Mouse (Mus musculus): ENCODE data around the gene Nr2c1. TPM values are rescaled to one million over a fixed set of nuclear protein-coding genes. Genes with fewer than 3 reads are reported as not detected.

The Nr2c1 gene
- polyA plus RNA-seq, 1 experiment from 2014 or later = 7.0 TPM

DNA sequence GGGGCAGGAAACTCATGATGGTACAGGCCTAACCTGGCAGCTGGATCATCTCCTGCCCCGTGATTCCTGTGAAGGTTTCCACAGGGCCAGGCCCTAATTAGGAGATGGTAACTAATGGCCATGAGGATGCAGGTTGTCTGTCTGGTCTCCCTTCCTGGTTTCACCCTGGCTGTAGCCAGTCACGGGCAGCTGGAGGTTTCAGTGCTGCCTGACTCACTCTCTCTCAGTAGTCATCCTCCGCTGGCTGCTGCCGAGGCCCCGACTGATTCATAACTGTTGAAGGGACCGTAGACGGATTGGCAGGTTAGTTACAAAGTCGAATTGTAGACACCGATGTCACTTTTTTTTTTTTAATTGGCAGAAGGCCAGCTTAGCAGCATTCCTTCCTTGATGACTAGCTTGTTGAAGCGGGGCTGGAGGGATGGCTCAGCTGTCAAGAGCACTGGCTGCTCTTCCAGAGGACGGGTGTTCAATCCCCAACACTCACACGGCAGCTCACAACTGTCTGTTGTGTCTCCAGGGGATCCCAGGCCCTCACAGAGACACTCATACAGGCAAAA, 31.0 kb upstream of the Nr2c1 start:
- Histone ChIP-seq H3K4me1 (replicated peaks; ENCODE audit: control insufficient read depth, insufficient read depth, low read length) (no peaks in the 10 kb centered on the region), H3K4me3 (replicated peaks; ENCODE audit: low read length) (no peak overlapping the region), H3K36me3 (replicated peaks; ENCODE audit: control insufficient read depth, insufficient read depth) (no peaks in the 10 kb centered on the region), H3K4me2 (replicated peaks) (no peak overlapping the region), H3K27ac (no peak overlapping the region), H3K9ac (no peak overlapping the region), H3K9me3 (ENCODE audit: control insufficient read depth, low read length) (no peaks in the 10 kb centered on the region), H3K27me3 (ENCODE audit: control insufficient read depth, insufficient read depth, low read length) (no peaks in the 10 kb centered on the region)
- 77% methylated on average over 12 of the region's 12 CpGs for WGBS
- ATAC-seq (ENCODE audit: low FRiP score) = no peak
- no peak for DNase-seq (ENCODE audit: low spot score)

DNA sequence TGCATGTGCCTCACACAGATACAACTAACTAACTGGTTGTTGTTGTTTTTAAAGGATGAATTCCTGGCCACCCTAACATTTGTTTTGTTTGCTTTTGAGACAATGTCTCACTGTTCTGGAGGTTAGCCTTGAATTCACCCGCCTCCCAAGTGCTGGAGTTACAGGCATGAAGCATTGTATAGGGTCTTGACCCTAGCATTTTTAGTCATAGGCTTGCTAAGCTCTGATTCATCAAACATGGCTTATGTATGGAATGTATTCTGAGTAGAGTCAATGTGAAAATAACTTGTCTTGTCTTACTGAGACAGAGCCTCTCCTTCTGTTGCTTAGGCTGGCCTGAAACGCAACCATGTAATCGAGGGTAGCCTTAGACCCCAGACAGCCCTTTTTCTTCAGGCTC, 29.9 kb upstream of the Nr2c1 start:
- H3K36me3 ChIP-seq (replicated peaks; ENCODE audit: control insufficient read depth, insufficient read depth) = no peaks in the 10 kb centered on the region
- ATAC-seq (ENCODE audit: low FRiP score) = no peak
- WGBS = 90% methylated on average over 3 of the region's 3 CpGs

DNA sequence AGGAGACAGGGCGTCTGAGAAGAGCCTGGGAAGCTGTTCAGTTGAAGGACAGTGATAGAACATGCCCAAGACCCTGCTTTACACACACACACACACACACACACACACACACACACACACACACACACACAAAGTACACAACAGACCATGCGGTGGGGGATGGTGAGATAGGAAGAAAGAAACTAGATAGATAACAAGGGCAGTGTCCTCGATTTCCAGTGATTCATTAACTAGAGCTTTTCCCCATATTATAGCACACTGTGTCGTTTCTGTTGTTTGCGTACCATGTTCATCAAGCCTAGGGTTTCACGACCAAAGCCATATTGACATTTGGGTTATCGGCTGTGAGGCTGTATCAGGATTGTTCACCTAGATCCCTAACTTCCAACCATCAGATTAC, 28.8 kb upstream of the Nr2c1 start:
- Histone ChIP-seq H3K27me3 (ENCODE audit: control insufficient read depth, insufficient read depth, low read length) (no peaks in the 10 kb centered on the region), H3K27ac (no peak overlapping the region), H3K9ac (no peak overlapping the region), H3K36me3 (replicated peaks; ENCODE audit: control insufficient read depth, insufficient read depth) (no peaks in the 10 kb centered on the region), H3K4me2 (replicated peaks) (no peak overlapping the region), H3K4me1 (replicated peaks; ENCODE audit: control insufficient read depth, insufficient read depth, low read length) (no peaks in the 10 kb centered on the region), H3K9me3 (ENCODE audit: control insufficient read depth, low read length) (no peaks in the 10 kb centered on the region), H3K4me3 (replicated peaks; ENCODE audit: low read length) (no peak overlapping the region)
- DNase-seq (ENCODE audit: low spot score) (no peak), ATAC-seq (ENCODE audit: low FRiP score) (no peak)
- WGBS = 96% methylated on average over 7 of the region's 7 CpGs

More for the DNA sequence above, 29.9 kb upstream of the Nr2c1 start:
- H3K9ac ChIP-seq = no peak overlapping the region
- H3K27me3 ChIP-seq (ENCODE audit: control insufficient read depth, insufficient read depth, low read length) = no peaks in the 10 kb centered on the region
- H3K4me2 ChIP-seq (replicated peaks) = no peak overlapping the region
- no peak overlapping the region for H3K4me3 ChIP-seq (replicated peaks; ENCODE audit: low read length)
- H3K4me1 ChIP-seq (replicated peaks; ENCODE audit: control insufficient read depth, insufficient read depth, low read length) = no peaks in the 10 kb centered on the region
- H3K27ac ChIP-seq = no peak overlapping the region
- no peak for DNase-seq (ENCODE audit: low spot score)
- H3K9me3 ChIP-seq (ENCODE audit: control insufficient read depth, low read length) = no peaks in the 10 kb centered on the region

DNA sequence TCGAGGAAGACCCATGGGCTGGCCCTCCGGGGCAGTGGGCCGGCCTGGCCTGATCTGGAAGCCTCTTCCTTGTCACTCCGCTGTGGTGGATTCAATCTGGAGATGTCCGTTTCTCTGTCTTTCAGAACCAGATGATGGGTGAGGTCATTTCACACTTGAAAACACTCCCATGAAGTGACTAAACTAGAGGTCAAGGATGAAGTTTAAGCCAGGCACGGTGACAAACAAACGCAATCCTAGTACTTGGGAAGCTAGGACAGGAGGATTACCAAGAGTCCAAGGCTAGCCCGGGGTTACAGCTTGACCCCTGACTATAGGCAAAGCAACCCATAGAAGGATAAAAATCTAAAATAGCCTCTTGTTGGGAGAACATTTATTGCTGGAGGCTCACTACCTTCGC, 27.1 kb upstream of the Nr2c1 start:
- Histone ChIP-seq H3K4me1 (replicated peaks; ENCODE audit: control insufficient read depth, insufficient read depth, low read length) (no peaks in the 10 kb centered on the region), H3K27ac (no peak overlapping the region), H3K9ac (no peak overlapping the region), H3K4me2 (replicated peaks) (no peak overlapping the region), H3K36me3 (replicated peaks; ENCODE audit: control insufficient read depth, insufficient read depth) (no peaks in the 10 kb centered on the region), H3K27me3 (ENCODE audit: control insufficient read depth, insufficient read depth, low read length) (no peaks in the 10 kb centered on the region), H3K4me3 (replicated peaks; ENCODE audit: low read length) (no peak overlapping the region), H3K9me3 (ENCODE audit: control insufficient read depth, low read length) (no peaks in the 10 kb centered on the region)
- 94% methylated on average over 9 of the region's 9 CpGs for WGBS
- no peak for ATAC-seq (ENCODE audit: low FRiP score)
- DNase-seq (ENCODE audit: low spot score) = no peak

DNA sequence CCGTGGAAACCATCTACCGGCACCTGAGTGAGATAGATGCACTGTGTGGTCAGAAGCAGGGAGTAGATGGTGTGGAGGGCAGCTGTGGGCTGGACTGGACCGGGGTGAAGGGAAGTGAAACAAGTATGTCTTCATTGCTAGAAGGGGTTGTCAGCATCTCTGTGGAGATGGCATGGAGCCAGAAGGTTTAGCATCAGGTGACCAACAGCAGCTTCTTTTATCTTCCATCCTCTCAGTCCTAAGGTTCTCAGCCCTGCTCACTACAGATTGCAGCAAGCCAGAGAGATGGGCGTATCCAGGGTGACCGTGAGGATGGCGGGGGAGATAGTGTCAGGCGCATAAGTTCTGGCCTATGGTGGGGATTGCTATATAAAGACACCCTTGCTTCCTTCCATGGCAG, 25.2 kb upstream of the Nr2c1 start:
- H3K4me2 ChIP-seq (replicated peaks) = no peak overlapping the region
- WGBS = 95% methylated on average over 7 of the region's 7 CpGs
- no peak overlapping the region for H3K9ac ChIP-seq
- no peaks in the 10 kb centered on the region for H3K4me1 ChIP-seq (replicated peaks; ENCODE audit: control insufficient read depth, insufficient read depth, low read length)
- DNase-seq (ENCODE audit: low spot score) (no peak), ATAC-seq (ENCODE audit: low FRiP score) (no peak)
- H3K36me3 ChIP-seq (replicated peaks; ENCODE audit: control insufficient read depth, insufficient read depth) = no peaks in the 10 kb centered on the region
- no peak overlapping the region for H3K27ac ChIP-seq
- no peaks in the 10 kb centered on the region for H3K27me3 ChIP-seq (ENCODE audit: control insufficient read depth, insufficient read depth, low read length)
- H3K9me3 ChIP-seq (ENCODE audit: control insufficient read depth, low read length) = no peaks in the 10 kb centered on the region
- no peak overlapping the region for H3K4me3 ChIP-seq (replicated peaks; ENCODE audit: low read length)

DNA sequence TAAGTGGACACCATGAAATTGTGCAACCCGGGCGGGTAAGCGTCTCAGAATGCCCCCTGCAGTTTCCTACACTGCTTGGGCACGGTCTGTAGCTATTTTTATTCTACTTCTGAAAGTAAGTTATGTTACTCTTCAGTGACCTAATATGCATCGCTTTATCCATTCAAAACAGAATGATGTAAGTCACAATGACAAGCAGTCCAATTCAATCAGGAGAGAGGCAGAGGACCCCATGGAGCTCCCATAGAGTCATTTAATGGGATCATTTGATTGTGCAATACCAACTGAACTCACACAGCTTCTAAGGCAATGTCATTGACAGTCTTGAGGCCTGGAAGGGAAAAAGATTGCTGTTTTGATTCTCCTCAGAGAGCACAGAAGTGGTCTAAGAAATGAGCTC, 24.2 kb upstream of the Nr2c1 start:
- no peak for DNase-seq (ENCODE audit: low spot score)
- H3K27ac ChIP-seq = no peak overlapping the region
- no peak overlapping the region for H3K4me3 ChIP-seq (replicated peaks; ENCODE audit: low read length)
- no peak overlapping the region for H3K4me2 ChIP-seq (replicated peaks)
- ATAC-seq (ENCODE audit: low FRiP score) = no peak
- H3K9me3 ChIP-seq (ENCODE audit: control insufficient read depth, low read length) = no peaks in the 10 kb centered on the region
- H3K27me3 ChIP-seq (ENCODE audit: control insufficient read depth, insufficient read depth, low read length) = no peaks in the 10 kb centered on the region
- no peaks in the 10 kb centered on the region for H3K36me3 ChIP-seq (replicated peaks; ENCODE audit: control insufficient read depth, insufficient read depth)
- 71% methylated on average over 5 of the region's 5 CpGs for whole genome bisulfite sequencing
- H3K9ac ChIP-seq = no peak overlapping the region
- H3K4me1 ChIP-seq (replicated peaks; ENCODE audit: control insufficient read depth, insufficient read depth, low read length) = no peaks in the 10 kb centered on the region

DNA sequence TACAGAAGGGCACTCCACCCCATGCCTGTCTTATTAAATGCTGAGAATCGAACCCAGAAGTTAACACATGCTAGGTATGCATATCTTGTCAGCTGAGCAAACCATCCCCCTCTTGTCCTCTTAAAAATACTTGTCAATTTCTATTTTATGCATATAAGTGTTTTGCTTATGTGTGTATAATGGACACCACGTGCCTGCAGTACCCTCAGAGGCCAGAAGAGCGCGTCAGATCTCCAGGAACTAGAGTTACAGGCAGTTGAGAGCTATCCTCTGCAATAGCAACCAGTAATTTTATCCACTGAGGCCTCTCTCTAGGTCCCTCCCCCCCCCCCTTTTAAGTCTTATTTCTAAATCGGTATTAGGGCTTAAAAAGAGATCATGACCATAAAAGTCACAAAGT, 23.4 kb upstream of the Nr2c1 start:
- Histone ChIP-seq H3K4me1 (replicated peaks; ENCODE audit: control insufficient read depth, insufficient read depth, low read length) (0 out of 2 replicates have a peak, but pooled peaks cover 3% of the 10 kb centered on the region), H3K4me2 (replicated peaks) (no peak overlapping the region), H3K9ac (no peak overlapping the region), H3K27me3 (ENCODE audit: control insufficient read depth, insufficient read depth, low read length) (no peaks in the 10 kb centered on the region), H3K36me3 (replicated peaks; ENCODE audit: control insufficient read depth, insufficient read depth) (no peaks in the 10 kb centered on the region), H3K27ac (no peak overlapping the region), H3K9me3 (ENCODE audit: control insufficient read depth, low read length) (no peaks in the 10 kb centered on the region), H3K4me3 (replicated peaks; ENCODE audit: low read length) (no peak overlapping the region)
- no peak for DNase-seq (ENCODE audit: low spot score)
- WGBS = 86% methylated on average over 5 of the region's 5 CpGs
- no peak for ATAC-seq (ENCODE audit: low FRiP score)

DNA sequence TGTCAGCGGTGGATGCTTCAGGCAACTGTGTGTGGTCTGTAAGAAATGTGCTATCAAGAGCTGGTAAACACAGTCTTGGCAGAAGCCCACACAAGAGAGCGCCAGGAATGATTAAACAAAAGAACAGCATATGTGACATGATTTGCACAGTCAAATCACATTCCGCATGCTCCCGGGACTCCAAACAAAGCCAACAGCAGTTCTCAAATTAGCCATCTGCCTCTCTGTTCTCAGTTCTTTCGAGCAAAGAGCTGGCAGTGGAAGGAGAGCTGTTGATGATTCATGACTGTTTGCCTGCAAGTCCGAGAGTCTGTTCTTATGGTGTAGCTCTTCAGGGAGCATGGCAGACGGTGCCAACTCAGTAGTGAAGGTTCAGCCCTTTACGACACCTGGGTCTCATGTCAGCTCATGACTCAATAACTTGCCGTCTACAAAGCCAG, 18.1 kb upstream of the Nr2c1 start:
- DNase-seq (ENCODE audit: low spot score) (peak; percentile 79), ATAC-seq (ENCODE audit: low FRiP score) (peak; percentile 87)
- Histone ChIP-seq H3K4me2 (replicated peaks) (0 out of 2 replicates have a peak overlapping the region, but pooled peaks have one; percentile 14), H3K4me3 (replicated peaks; ENCODE audit: low read length) (no peak overlapping the region), H3K36me3 (replicated peaks; ENCODE audit: control insufficient read depth, insufficient read depth) (no peaks in the 10 kb centered on the region), H3K27ac (peak overlapping the region; percentile 59), H3K9me3 (ENCODE audit: control insufficient read depth, low read length) (no peaks in the 10 kb centered on the region), H3K27me3 (ENCODE audit: control insufficient read depth, insufficient read depth, low read length) (no peaks in the 10 kb centered on the region), H3K9ac (no peak overlapping the region), H3K4me1 (replicated peaks; ENCODE audit: control insufficient read depth, insufficient read depth, low read length) (0 out of 2 replicates have a peak, but pooled peaks cover 3% of the 10 kb centered on the region)
- WGBS = 21% methylated on average over 9 of the region's 9 CpGs

DNA sequence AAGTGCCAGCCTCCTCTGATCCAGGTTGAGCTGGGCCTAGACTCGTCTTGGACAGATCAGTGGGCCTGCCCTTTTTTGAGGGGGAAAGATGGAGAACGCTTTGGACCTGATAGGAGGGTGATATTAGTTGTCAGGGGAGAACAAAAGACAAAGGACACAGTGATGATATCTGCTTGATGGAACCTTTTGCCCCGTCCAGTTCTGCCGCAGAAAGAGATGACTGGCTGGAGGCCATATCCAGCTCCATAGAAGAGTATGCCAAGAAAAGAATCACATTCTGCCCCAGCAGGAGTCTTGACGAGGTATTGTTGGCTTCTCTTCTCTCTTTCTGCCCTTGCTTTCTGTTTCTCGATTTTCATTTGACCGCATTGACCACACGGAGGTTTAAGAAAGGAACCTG, 14.7 kb upstream of the Nr2c1 start:
- Histone ChIP-seq H3K9me3 (ENCODE audit: control insufficient read depth, low read length) (no peaks in the 10 kb centered on the region), H3K27me3 (ENCODE audit: control insufficient read depth, insufficient read depth, low read length) (no peaks in the 10 kb centered on the region), H3K4me1 (replicated peaks; ENCODE audit: control insufficient read depth, insufficient read depth, low read length) (0 out of 2 replicates have a peak, but pooled peaks cover 3% of the 10 kb centered on the region), H3K4me2 (replicated peaks) (no peak overlapping the region), H3K4me3 (replicated peaks; ENCODE audit: low read length) (no peak overlapping the region), H3K9ac (no peak overlapping the region), H3K36me3 (replicated peaks; ENCODE audit: control insufficient read depth, insufficient read depth) (no peaks in the 10 kb centered on the region), H3K27ac (no peak overlapping the region)
- ATAC-seq (ENCODE audit: low FRiP score) (no peak), DNase-seq (ENCODE audit: low spot score) (no peak)
- WGBS = 74% methylated on average over 8 of the region's 8 CpGs

DNA sequence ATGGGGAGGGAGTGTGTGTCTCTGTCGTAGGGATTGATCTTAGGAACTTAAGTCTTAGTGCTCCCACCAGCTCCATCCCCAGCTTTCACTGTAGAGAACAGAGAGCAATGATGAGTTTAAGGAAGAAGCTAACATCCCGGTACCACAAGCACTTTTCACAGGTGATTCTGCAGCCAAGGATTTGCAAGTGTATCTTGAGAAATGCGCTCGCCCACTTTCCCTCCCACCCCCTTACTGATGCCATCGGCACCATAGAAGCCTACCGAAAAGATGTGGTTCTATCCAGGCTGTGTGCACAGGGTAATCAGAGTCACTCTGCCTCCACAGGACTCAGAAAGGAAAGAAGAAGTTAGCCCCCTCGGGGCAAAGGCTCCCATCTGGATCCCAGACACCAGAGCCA, 14.1 kb upstream of the Nr2c1 start:
- Histone ChIP-seq H3K36me3 (replicated peaks; ENCODE audit: control insufficient read depth, insufficient read depth) (no peaks in the 10 kb centered on the region), H3K9me3 (ENCODE audit: control insufficient read depth, low read length) (no peaks in the 10 kb centered on the region), H3K4me2 (replicated peaks) (no peak overlapping the region), H3K27ac (no peak overlapping the region), H3K4me1 (replicated peaks; ENCODE audit: control insufficient read depth, insufficient read depth, low read length) (0 out of 2 replicates have a peak, but pooled peaks cover 3% of the 10 kb centered on the region), H3K9ac (no peak overlapping the region), H3K27me3 (ENCODE audit: control insufficient read depth, insufficient read depth, low read length) (no peaks in the 10 kb centered on the region), H3K4me3 (replicated peaks; ENCODE audit: low read length) (no peak overlapping the region)
- 88% methylated on average over 7 of the region's 7 CpGs for WGBS
- no peak for ATAC-seq (ENCODE audit: low FRiP score)
- no peak for DNase-seq (ENCODE audit: low spot score)
